Mouse (Mus musculus) liver, embryonic 13.5 days (tissue): ENCODE results near the gene Cep44. TPM values are rescaled to one million over a fixed set of nuclear protein-coding genes. Genes with fewer than 3 reads are reported as not detected.

Experiments used
- microRNA-seq: library from miRNA; unstranded; fragments of <30 nt; microRNA quantifications from one replicate; pipeline ENCODE4, GENCODE M21; 2016
- polyA plus RNA-seq: library from polyadenylated mRNA; unstranded; fragments of >200 nt; fragmentation: Nextera tagmentation; extraction: Ambion mirVana; gene quantifications from 2 replicates; pipeline ENCODE4 v1.2.1, GENCODE M21; 2015

The Cep44 gene
- polyA plus RNA-seq, 1 experiment from 2014 or later: 20.1 TPM

Small RNA genes lying within 50 kb of the gene (microRNA-seq; reads per million reads assigned to microRNA genes)
- gene Gm25992: not detected

Other genes with a start within 250 kb of the Cep44 start
- 43.1 and 51.3 TPM in 2 replicates for gene Fbxo8, start within 50 bp of the Cep44 start, polyA plus RNA-seq